Mouse (Mus musculus) lung, postnatal 0 days (tissue): Measurements from ENCODE around the gene Megf6.

Experiments
- CTCF ChIP-seq: IDR thresholded peaks from 2 replicates; pipeline ENCODE4 v1.5.1; 2016; ENCODE audit warnings: antibody characterized with exemption, mild to moderate bottlenecking
- EP300 ChIP-seq: IDR thresholded peaks from 2 replicates; pipeline ENCODE4 v1.6.1; 2016; ENCODE audit warnings: antibody characterized with exemption, mild to moderate bottlenecking, control low read depth

- TF ChIP-seq CTCF (no peak), EP300 (no peak)
Observed at GRCm38 (mm10) chr4:154123553-154123952, 47.0 kb upstream of the Megf6 start.
